ENCODE assay signal across 9 mouse cellular contexts in genomic region chr7:19178443-19179092, GRCm38 (mm10). TPM values are rescaled to one million over a fixed set of nuclear protein-coding genes. Genes with fewer than 3 reads are reported as not detected.
DNase-seq lines count a peak whose midpoint lies in the region; ATAC-seq lines count a peak whose summit lies in the region.
"Had no signal": no experiment of that assay in that cellular context is flagged by ENCODE, and none has a peak within 500 bp of the region (broad histone marks: within the 10 kb centered on the region; RNA-seq: fewer than 3 reads in every experiment).

No protein-coding gene starts in this region.

- H3K4me1 ChIP-seq in embryonic facial prominence, embryonic 10.5 days, result peaks cover 53% of the 10 kb centered on the region
- peaks cover 29% of the 10 kb centered on the region for H3K4me1 ChIP-seq in limb, embryonic 13.5 days
- peaks cover 34% of the 10 kb centered on the region for H3K4me1 ChIP-seq in midbrain, embryonic 15.5 days

- peaks cover 3% of the 10 kb centered on the region; the same call in 1 of the 2 replicates for H3K9me3 ChIP-seq in embryonic facial prominence, embryonic 10.5 days
- H3K9me3 ChIP-seq in limb, embryonic 13.5 days, result peaks cover 7% of the 10 kb centered on the region
- no peaks in the 10 kb centered on the region for H3K9me3 ChIP-seq in midbrain, embryonic 15.5 days

- no peak overlapping the region for H3K27ac ChIP-seq in embryonic facial prominence, embryonic 10.5 days (replicated peaks)
- H3K27ac ChIP-seq in limb, embryonic 13.5 days, result no peak overlapping the region
- no peak overlapping the region for H3K27ac ChIP-seq in midbrain, embryonic 15.5 days

- H3K36me3 ChIP-seq in embryonic facial prominence, embryonic 10.5 days (replicated peaks), result peaks cover 4% of the 10 kb centered on the region; the same call in 1 of the 2 replicates
- H3K36me3 ChIP-seq in limb, embryonic 13.5 days, result peaks cover 3% of the 10 kb centered on the region; the same call in 1 of the 2 replicates
- H3K36me3 ChIP-seq in midbrain, embryonic 15.5 days (replicated peaks), result no peaks in the 10 kb centered on the region

- H3K4me3 ChIP-seq in embryonic facial prominence, embryonic 10.5 days, result peak overlapping the region; percentile 52
- H3K4me3 ChIP-seq in limb, embryonic 13.5 days, result peak overlapping the region; percentile 36
- peak overlapping the region; percentile 74 for H3K4me3 ChIP-seq in midbrain, embryonic 15.5 days

- ATAC-seq in limb, embryonic 13.5 days (ENCODE audit: low FRiP score, low read depth), result no peak
- no peak for ATAC-seq in midbrain, embryonic 15.5 days (replicated peaks)
- ATAC-seq: Patski had no signal

- 5% methylated on average over 27 of the region's 27 CpGs for WGBS in embryonic facial prominence, embryonic 10.5 days
- 6% methylated on average over 27 of the region's 27 CpGs for WGBS in limb, embryonic 13.5 days
- 5% methylated on average over 27 of the region's 27 CpGs for WGBS in midbrain, embryonic 15.5 days

- no peak overlapping the region for H3K9ac ChIP-seq in limb, embryonic 13.5 days
- H3K9ac ChIP-seq in midbrain, embryonic 15.5 days, result no peak overlapping the region

- H3K4me2 ChIP-seq in limb, embryonic 13.5 days (replicated peaks), result peak overlapping the region; percentile 59
- H3K4me2 ChIP-seq in midbrain, embryonic 15.5 days, result peak overlapping the region; percentile 75

- H3K27me3 ChIP-seq in embryonic facial prominence, embryonic 10.5 days (replicated peaks; ENCODE audit: low read depth, poor library complexity, severe bottlenecking), result peaks cover 68% of the 10 kb centered on the region
- peaks cover 74% of the 10 kb centered on the region for H3K27me3 ChIP-seq in limb, embryonic 13.5 days
- H3K27me3 ChIP-seq in midbrain, embryonic 15.5 days (replicated peaks), result peaks cover 21% of the 10 kb centered on the region
- H3K27me3 ChIP-seq: Patski had no signal

- DNase-seq in ovary, postnatal 36 days (ENCODE audit: low spot score), result peak; percentile 73
- DNase-seq in ovary, adult 18-20 months (ENCODE audit: low spot score), result no peak
- peak; percentile 84 for DNase-seq in embryonic facial prominence, embryonic 10.5 days (ENCODE audit: low spot score)
- peak; percentile 77 for DNase-seq in heart, adult 8-10 months (ENCODE audit: low spot score)
- peak; percentile 45 to 80 for DNase-seq in kidney, adult 8-10 months
- peak; percentile 76 to 93 for DNase-seq in spleen, postnatal 4 days (ENCODE audit: low spot score in 2 of 2)

RNA-seq across cellular contexts. Expression of gene Eml2, which starts 2.3 kb away (rescaled TPM):
- 5.2 and 6.2 TPM in 2 replicates for polyA plus RNA-seq in embryonic facial prominence, embryonic 10.5 days (2016; fragmentation: Nextera tagmentation; extraction: Ambion mirVana)
- 10 to 100 TPM; 32.0 to 45.7 (median 35.7) TPM for total RNA-seq in heart, adult 8-10 months (2022)
- 5.2 and 5.5 TPM in 2 replicates for polyA plus RNA-seq in limb, embryonic 13.5 days (2015; fragmentation: Nextera tagmentation; extraction: Ambion mirVana)
- polyA plus RNA-seq in midbrain, embryonic 15.5 days (2015; fragmentation: Nextera tagmentation; extraction: Ambion mirVana), result 8.9 and 10.8 TPM in 2 replicates

RNA-seq across cellular contexts. Expression of gene Gipr, which starts 12.6 kb away (rescaled TPM):
- polyA plus RNA-seq in embryonic facial prominence, embryonic 10.5 days (2016; fragmentation: Nextera tagmentation; extraction: Ambion mirVana), result 1.4 and 1.6 TPM in 2 replicates
- under 1 TPM; 0.09 to 0.29 (median 0.26) TPM for total RNA-seq in heart, adult 8-10 months (2022)
- 0.29 and 0.41 TPM in 2 replicates for polyA plus RNA-seq in limb, embryonic 13.5 days (2015; fragmentation: Nextera tagmentation; extraction: Ambion mirVana)
- polyA plus RNA-seq in midbrain, embryonic 15.5 days (2015; fragmentation: Nextera tagmentation; extraction: Ambion mirVana), result 3.5 and 4.3 TPM in 2 replicates

RNA-seq across cellular contexts. Expression of gene Snrpd2, which starts 29.0 kb away (rescaled TPM):
- 178 and 189 TPM in 2 replicates for polyA plus RNA-seq in embryonic facial prominence, embryonic 10.5 days (2016; fragmentation: Nextera tagmentation; extraction: Ambion mirVana)
- 10 to 100 TPM; 63.5 to 76.4 (median 68.8) TPM for total RNA-seq in heart, adult 8-10 months (2022)
- 146 and 149 TPM in 2 replicates for polyA plus RNA-seq in limb, embryonic 13.5 days (2015; fragmentation: Nextera tagmentation; extraction: Ambion mirVana)
- polyA plus RNA-seq in midbrain, embryonic 15.5 days (2015; fragmentation: Nextera tagmentation; extraction: Ambion mirVana), result 109 and 112 TPM in 2 replicates

RNA-seq across cellular contexts. Expression of gene Qpctl, which starts 29.5 kb away (rescaled TPM):
- 14.6 and 15.1 TPM in 2 replicates for polyA plus RNA-seq in embryonic facial prominence, embryonic 10.5 days (2016; fragmentation: Nextera tagmentation; extraction: Ambion mirVana)
- total RNA-seq in heart, adult 8-10 months (2022), result 1 to 10 TPM; 4.1 to 4.7 (median 4.5) TPM
- polyA plus RNA-seq in limb, embryonic 13.5 days (2015; fragmentation: Nextera tagmentation; extraction: Ambion mirVana), result 17.1 and 18.1 TPM in 2 replicates
- 26.4 and 27.0 TPM in 2 replicates for polyA plus RNA-seq in midbrain, embryonic 15.5 days (2015; fragmentation: Nextera tagmentation; extraction: Ambion mirVana)

RNA-seq across cellular contexts. Expression of gene Gpr4, which starts 33.8 kb away (rescaled TPM):
- polyA plus RNA-seq in embryonic facial prominence, embryonic 10.5 days (2016; fragmentation: Nextera tagmentation; extraction: Ambion mirVana), result 1.7 and 2.0 TPM in 2 replicates
- 1 to 10 TPM; 3.3 to 8.5 (median 7.4) TPM for total RNA-seq in heart, adult 8-10 months (2022)
- 4.6 and 6.2 TPM in 2 replicates for polyA plus RNA-seq in limb, embryonic 13.5 days (2015; fragmentation: Nextera tagmentation; extraction: Ambion mirVana)
- 3.5 and 4.0 TPM in 2 replicates for polyA plus RNA-seq in midbrain, embryonic 15.5 days (2015; fragmentation: Nextera tagmentation; extraction: Ambion mirVana)
